Mouse (Mus musculus) left cerebral cortex, postnatal 4 days (tissue): Measurements from ENCODE around the gene Gucy2g. TPM values are rescaled to one million over a fixed set of nuclear protein-coding genes. Genes with fewer than 3 reads are reported as not detected.

ENCODE experiments used
- DNase-seq: peaks from one replicate; pipeline ENCODE4 v3.0.0-alpha.2; 2022
- intact Hi-C: fragments of 180-260 bp; cut with DNase I; formaldehyde crosslinking; loops from one replicate; pipeline ENCODE4 v1.15.1; 2025
- total RNA-seq, 2 experiments: library from RNA; stranded (reverse); gene quantifications; 2 replicates each; pipeline ENCODE4 v1.2.3; 2021

The Gucy2g gene
- total RNA-seq, 2 experiments from 2014 or later, result 0.80 to 0.83 TPM

GRCm38 (mm10) chr19:55250451-55250850, 9.4 kb upstream of the Gucy2g start:
- no peak for DNase-seq
- intact Hi-C loops, result no loop called here

GRCm38 (mm10) chr19:55247991-55248520, 7.0 kb upstream of the Gucy2g start:
- DNase-seq, result no peak
- intact Hi-C loops, result no loop called here

GRCm38 (mm10) chr19:55247563-55247962, 6.5 kb upstream of the Gucy2g start:
- no peak for DNase-seq
- intact Hi-C loops, result no loop called here

- DNase-seq, result peak; percentile 60
- intact Hi-C loops, result no loop called here
Observed at GRCm38 (mm10) chr19:55244791-55245231, 3.8 kb upstream of the Gucy2g start.

- intact Hi-C loops, result no loop called here
- no peak for DNase-seq
Observed at GRCm38 (mm10) chr19:55239766-55240426, 1.1 kb downstream of the Gucy2g start.

GRCm38 (mm10) chr19:55236564-55236963, 4.5 kb downstream of the Gucy2g start:
- no peak for DNase-seq
- intact Hi-C loops, result no loop called here

- no peak for DNase-seq
- intact Hi-C loops, result no loop called here
Observed at GRCm38 (mm10) chr19:55236026-55236425, 5.0 kb downstream of the Gucy2g start.

GRCm38 (mm10) chr19:55232136-55232535, 8.9 kb downstream of the Gucy2g start:
- DNase-seq, result no peak
- intact Hi-C loops, result no loop called here

- DNase-seq, result no peak
- intact Hi-C loops, result no loop called here
Observed at GRCm38 (mm10) chr19:55231081-55231480, 10.0 kb downstream of the Gucy2g start.

- intact Hi-C loops, result no loop called here
- DNase-seq, result no peak
Observed at GRCm38 (mm10) chr19:55227135-55227534, 13.9 kb downstream of the Gucy2g start.

GRCm38 (mm10) chr19:55226621-55227020, 14.4 kb downstream of the Gucy2g start:
- no peak for DNase-seq
- intact Hi-C loops, result no loop called here

- DNase-seq, result no peak
- intact Hi-C loops, result no loop called here
Observed at GRCm38 (mm10) chr19:55222268-55222667, 18.8 kb downstream of the Gucy2g start.

- intact Hi-C loops, result no loop called here
- DNase-seq, result no peak
Observed at GRCm38 (mm10) chr19:55221208-55221607, 19.8 kb downstream of the Gucy2g start.

GRCm38 (mm10) chr19:55219359-55219758, 21.7 kb downstream of the Gucy2g start:
- intact Hi-C loops, result loop anchor here (5.0 kb wide), 1 partner anchor 88 kb away; no protein-coding TSS in a partner anchor
- DNase-seq, result no peak

- DNase-seq, result no peak
- intact Hi-C loops, result loop anchor here (5.0 kb wide), 1 partner anchor 89 kb away; no protein-coding TSS in a partner anchor
Observed at GRCm38 (mm10) chr19:55218741-55219221, 22.3 kb downstream of the Gucy2g start.

- intact Hi-C loops, result loop anchor here (5.0 kb wide), 1 partner anchor 89 kb away; no protein-coding TSS in a partner anchor
- peak; percentile 85 for DNase-seq
Observed at GRCm38 (mm10) chr19:55218192-55218739, 22.8 kb downstream of the Gucy2g start.

- intact Hi-C loops, result loop anchor here (5.0 kb wide), 1 partner anchor 90 kb away; no protein-coding TSS in a partner anchor
- DNase-seq, result no peak
Observed at GRCm38 (mm10) chr19:55217365-55217764, 23.7 kb downstream of the Gucy2g start.

GRCm38 (mm10) chr19:55216876-55217275, 24.2 kb downstream of the Gucy2g start:
- intact Hi-C loops, result loop anchor here (5.0 kb wide), 1 partner anchor 90 kb away; no protein-coding TSS in a partner anchor
- no peak for DNase-seq

GRCm38 (mm10) chr19:55213617-55214340, 27.3 kb downstream of the Gucy2g start:
- intact Hi-C loops, result no loop called here
- no peak for DNase-seq

- intact Hi-C loops, result no loop called here
- no peak for DNase-seq
Observed at GRCm38 (mm10) chr19:55211698-55212097, 29.3 kb downstream of the Gucy2g start.

- intact Hi-C loops, result loop anchor here (5.0 to 10.0 kb wide), 3 partner anchors 112 to 1267 kb away; partner anchors contain the start of genes Adra2a, Bbip1 and Shoc2
Observed at GRCm38 (mm10) chr19:55209084-55209483, 32.0 kb downstream of the Gucy2g start.

More at GRCm38 (mm10) chr19:55209084-55209483, 32.0 kb downstream of the Gucy2g start:
- no peak for DNase-seq
